Mouse (Mus musculus) kidney, postnatal 0 days (tissue): ENCODE results near the gene Pabpc4. TPM values are rescaled to one million over a fixed set of nuclear protein-coding genes. Genes with fewer than 3 reads are reported as not detected.
"Not testable (repeated sequence)": the region's sequence is repeated elsewhere in the genome, so short reads cannot be mapped to it uniquely, and the experiment has no call there.

ENCODE experiments used
- ATAC-seq: fragments of 200-750 bp; cut with Nextera tagmentation; replicated peaks from 2 replicates; pipeline ENCODE4 v1.8.0; 2017; ENCODE audit warnings: low read depth, moderate number of reproducible peaks, moderate TSS enrichment, moderate library complexity; ENCODE audit not compliant: low FRiP score
- DNase-seq: peaks from one replicate; pipeline ENCODE4 v3.0.0-alpha.2; 2016; ENCODE audit warnings: low spot score
- H3K27ac ChIP-seq: fragments of 300-500 bp; sonication (generic); 2 replicates; pipeline ENCODE4 v1.5.1; 2014; ENCODE audit warnings: mild to moderate bottlenecking
- H3K27me3 ChIP-seq: fragments of 300-500 bp; sonication (generic); 2 replicates; pipeline ENCODE4 v1.6.1; 2014; ENCODE audit warnings: low read length, mixed read lengths; ENCODE audit not compliant: insufficient read depth
- H3K36me3 ChIP-seq: fragments of 300-500 bp; sonication (generic); 2 replicates; pipeline ENCODE4 v1.6.1; 2014; ENCODE audit warnings: low read length, mixed read lengths; ENCODE audit not compliant: insufficient read depth
- H3K4me1 ChIP-seq: fragments of 300-500 bp; sonication (generic); replicated peaks from 2 replicates; pipeline ENCODE4 v1.6.1; 2014; ENCODE audit warnings: antibody characterized with exemption, low read length, mixed read lengths; ENCODE audit not compliant: insufficient read depth
- H3K4me2 ChIP-seq: fragments of 300-500 bp; sonication (generic); 2 replicates; pipeline ENCODE4 v1.6.1; 2014; ENCODE audit warnings: mild to moderate bottlenecking, low read length, moderate library complexity, mixed read lengths
- H3K4me3 ChIP-seq: fragments of 300-500 bp; sonication (generic); replicated peaks from 2 replicates; pipeline ENCODE4 v1.5.1; 2014; ENCODE audit warnings: low read depth, low read length
- H3K9ac ChIP-seq: fragments of 300-500 bp; sonication (generic); 2 replicates; pipeline ENCODE4 v1.6.1; 2014; ENCODE audit warnings: low read depth, low read length
- H3K9me3 ChIP-seq: fragments of 300-500 bp; sonication (generic); replicated peaks from 2 replicates; pipeline ENCODE4 v1.6.1; 2016; ENCODE audit warnings: low read length, inconsistent platforms, mixed read lengths
- CTCF ChIP-seq: IDR thresholded peaks from 2 replicates; pipeline ENCODE4 v1.5.1; 2016; ENCODE audit warnings: antibody characterized with exemption, low read depth, mild to moderate bottlenecking, moderate library complexity
- WGBS: fragments of 180-500 bp; shearing (Covaris S2); extraction: QIAGEN DNeasy Blood & Tissue Kit; methylation state at CpG from one replicate; pipeline ENCODE4 v1.1.7; 2014; 5-methylcytosine and 5-hydroxymethylcytosine counted together
- polyA plus RNA-seq: library from polyadenylated mRNA; unstranded; fragments of >200 nt; fragmentation: Nextera tagmentation; extraction: Ambion mirVana; gene quantifications from 2 replicates; pipeline ENCODE4 v1.2.1, GENCODE M21; 2015

Pabpc4 gene
- polyA plus RNA-seq, 1 experiment from 2014 or later: 28.2 TPM

DNA sequence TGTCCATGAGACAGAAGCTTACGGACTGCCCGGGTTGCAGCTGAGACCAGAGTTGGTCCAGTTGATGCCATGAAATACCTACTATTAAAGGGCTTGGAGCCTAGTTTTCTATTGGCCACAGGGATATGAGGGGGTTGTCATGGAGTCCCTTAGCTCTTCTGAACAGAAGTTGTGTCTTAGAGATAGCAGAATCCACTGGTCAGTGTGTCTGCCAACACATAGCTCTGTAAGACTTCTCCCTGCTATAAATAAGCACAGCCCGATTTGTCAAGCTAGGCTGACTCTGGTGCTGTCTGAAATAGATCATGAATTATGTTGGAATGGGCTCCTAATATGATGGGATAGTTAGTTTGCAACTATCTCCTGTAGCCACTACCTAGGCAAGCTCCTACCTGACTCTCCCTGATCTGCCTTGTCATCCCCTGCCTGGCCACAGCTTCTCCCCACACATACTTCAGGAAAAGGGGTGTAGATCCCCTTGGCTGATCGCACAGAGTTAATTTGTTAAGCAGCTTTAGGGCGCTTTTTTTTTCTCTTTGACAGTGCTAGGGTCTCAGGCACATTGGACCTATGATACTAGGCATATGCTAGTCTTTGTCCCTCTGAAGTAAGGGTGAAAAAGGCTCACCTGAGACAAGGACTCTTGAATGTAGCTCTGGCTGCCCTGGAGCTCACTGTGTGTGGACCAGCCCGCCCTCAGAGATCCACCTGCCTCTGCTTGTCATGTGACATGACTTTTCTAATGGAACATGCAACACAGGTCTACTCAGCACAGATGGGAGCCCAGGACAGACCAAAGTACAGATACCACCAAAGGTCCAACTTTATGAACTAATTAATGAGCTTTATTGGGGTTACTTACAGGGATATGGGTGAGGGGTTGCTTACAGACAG lies 22.8 kb downstream of the Pabpc4 start:
- peak overlapping the region; percentile 50; the same call in 1 of the 2 replicates for H3K4me3 ChIP-seq
- peaks cover 17% of the 10 kb centered on the region for H3K4me1 ChIP-seq
- H3K36me3 ChIP-seq: peaks cover 23% of the 10 kb centered on the region
- DNase-seq: no peak
- WGBS: 63% methylated on average over 6 of the region's 6 CpGs
- TF ChIP-seq CTCF: no peak
- no peaks in the 10 kb centered on the region for H3K9me3 ChIP-seq
- no peaks in the 10 kb centered on the region for H3K27me3 ChIP-seq
- no peak overlapping the region for H3K27ac ChIP-seq
- H3K9ac ChIP-seq: 0 out of 2 replicates have a peak overlapping the region, but pooled peaks have one; percentile 54
- no peak for ATAC-seq
- peak overlapping the region; percentile 79 for H3K4me2 ChIP-seq

DNA sequence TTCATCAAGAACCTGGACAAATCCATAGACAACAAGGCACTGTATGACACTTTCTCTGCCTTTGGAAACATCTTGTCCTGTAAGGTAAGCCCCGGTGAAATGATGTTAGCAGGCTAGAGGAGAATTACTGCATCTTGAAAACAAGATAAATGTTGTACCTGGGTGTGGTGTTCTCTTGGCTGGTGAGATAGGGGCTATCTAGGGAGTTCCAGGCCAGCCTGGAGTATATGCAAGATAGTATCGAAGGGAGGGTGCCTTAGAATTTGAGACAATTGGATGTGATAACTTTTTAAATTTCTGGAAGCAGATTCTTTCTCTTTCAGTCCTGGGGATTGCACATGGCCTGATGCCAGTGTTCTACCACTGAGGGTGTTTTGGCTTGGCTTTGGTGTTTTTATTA lies 24.6 kb downstream of the Pabpc4 start:
- Histone ChIP-seq H3K4me3 (no peak overlapping the region), H3K9ac (no peak overlapping the region), H3K4me2 (no peak overlapping the region), H3K9me3 (no peaks in the 10 kb centered on the region), H3K36me3 (peaks cover 37% of the 10 kb centered on the region), H3K4me1 (peaks cover 17% of the 10 kb centered on the region), H3K27me3 (no peaks in the 10 kb centered on the region), H3K27ac (no peak overlapping the region)
- DNase-seq (no peak), ATAC-seq (no peak)
- TF ChIP-seq CTCF: no peak
- WGBS: 88% methylated on average over 2 of the region's 2 CpGs

DNA sequence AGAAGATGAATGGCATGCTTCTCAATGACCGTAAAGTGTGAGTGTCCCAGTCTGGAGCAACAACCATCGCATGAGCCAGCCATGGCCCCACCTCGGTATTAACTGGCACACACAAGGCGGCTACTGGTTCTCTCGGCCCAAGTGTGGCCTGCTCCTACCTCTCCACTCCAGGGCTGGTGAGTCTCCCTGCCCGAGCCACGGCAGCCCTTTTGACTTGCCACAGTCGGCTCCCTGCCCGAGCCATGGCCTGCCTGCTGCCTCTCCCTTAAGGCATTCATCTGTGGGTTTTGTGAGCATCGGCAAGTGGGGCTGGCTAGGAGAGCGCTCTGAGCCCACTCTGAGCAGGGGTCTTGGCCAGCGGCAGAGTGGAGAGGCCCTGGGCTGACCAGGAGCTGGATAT lies 26.9 kb downstream of the Pabpc4 start:
- no peak overlapping the region for H3K9ac ChIP-seq
- DNase-seq (no peak), ATAC-seq (no peak)
- no peak overlapping the region for H3K27ac ChIP-seq
- H3K4me3 ChIP-seq: no peak overlapping the region
- no peaks in the 10 kb centered on the region for H3K27me3 ChIP-seq
- 86% methylated on average over 12 of the region's 12 CpGs for WGBS
- TF ChIP-seq CTCF: no peak
- peaks cover 54% of the 10 kb centered on the region for H3K36me3 ChIP-seq
- H3K4me2 ChIP-seq: no peak overlapping the region
- peaks cover 16% of the 10 kb centered on the region for H3K4me1 ChIP-seq
- H3K9me3 ChIP-seq: no peaks in the 10 kb centered on the region

DNA sequence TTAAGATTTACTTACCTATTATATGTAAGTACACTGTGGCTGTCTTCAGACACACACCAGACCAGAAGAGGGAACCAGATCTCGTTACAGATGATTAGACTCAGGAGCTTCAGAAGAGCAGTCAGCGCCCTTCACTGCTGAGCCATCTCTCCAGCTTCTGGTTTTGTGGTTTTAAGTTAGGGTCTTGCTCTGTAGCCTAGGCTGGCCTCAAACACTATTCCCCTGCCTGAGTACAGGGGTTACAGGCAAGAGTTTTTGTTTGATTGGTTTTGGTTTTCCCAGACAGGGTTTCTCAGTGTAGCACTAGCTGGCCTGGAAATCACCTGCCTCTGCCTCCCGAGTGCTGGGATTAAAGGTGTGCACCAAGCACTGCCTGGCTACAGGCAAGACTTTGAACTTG lies 30.2 kb downstream of the Pabpc4 start:
- no peak for TF ChIP-seq CTCF
- 79% methylated on average over 3 of the region's 3 CpGs for WGBS
- DNase-seq (no peak), ATAC-seq (no peak)
- no peaks in the 10 kb centered on the region for H3K9me3 ChIP-seq
- no peak overlapping the region for H3K4me2 ChIP-seq
- no peak overlapping the region for H3K4me3 ChIP-seq
- H3K4me1 ChIP-seq: no peaks in the 10 kb centered on the region
- H3K27ac ChIP-seq: no peak overlapping the region
- H3K36me3 ChIP-seq: peaks cover 72% of the 10 kb centered on the region
- no peak overlapping the region for H3K9ac ChIP-seq
- no peaks in the 10 kb centered on the region for H3K27me3 ChIP-seq

DNA sequence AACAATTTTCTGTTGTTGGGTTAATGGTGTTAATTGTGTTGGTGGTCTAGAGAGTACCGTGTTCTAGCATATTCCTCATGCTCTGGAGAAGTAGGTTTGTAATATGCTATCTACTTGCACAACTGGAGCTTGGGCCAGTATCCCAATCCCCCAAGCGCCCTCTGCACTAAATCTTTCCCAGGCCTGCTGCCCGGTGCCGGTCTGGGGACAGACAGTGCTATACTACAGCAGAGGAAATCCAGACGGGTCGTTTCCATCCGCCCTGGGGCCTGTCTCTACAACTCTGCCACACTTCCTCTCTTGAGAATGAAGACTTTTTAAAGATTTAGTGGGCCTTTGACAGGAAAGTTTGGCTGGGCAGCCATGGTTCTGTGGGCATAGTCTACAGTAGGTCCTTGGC lies 30.8 kb downstream of the Pabpc4 start:
- DNase-seq (no peak), ATAC-seq (no peak)
- Histone ChIP-seq H3K27ac (no peak overlapping the region), H3K4me2 (no peak overlapping the region), H3K9ac (no peak overlapping the region), H3K4me1 (no peaks in the 10 kb centered on the region), H3K36me3 (peaks cover 73% of the 10 kb centered on the region), H3K27me3 (no peaks in the 10 kb centered on the region), H3K9me3 (no peaks in the 10 kb centered on the region), H3K4me3 (no peak overlapping the region)
- 75% methylated on average over 7 of the region's 7 CpGs for WGBS
- no peak for TF ChIP-seq CTCF

DNA sequence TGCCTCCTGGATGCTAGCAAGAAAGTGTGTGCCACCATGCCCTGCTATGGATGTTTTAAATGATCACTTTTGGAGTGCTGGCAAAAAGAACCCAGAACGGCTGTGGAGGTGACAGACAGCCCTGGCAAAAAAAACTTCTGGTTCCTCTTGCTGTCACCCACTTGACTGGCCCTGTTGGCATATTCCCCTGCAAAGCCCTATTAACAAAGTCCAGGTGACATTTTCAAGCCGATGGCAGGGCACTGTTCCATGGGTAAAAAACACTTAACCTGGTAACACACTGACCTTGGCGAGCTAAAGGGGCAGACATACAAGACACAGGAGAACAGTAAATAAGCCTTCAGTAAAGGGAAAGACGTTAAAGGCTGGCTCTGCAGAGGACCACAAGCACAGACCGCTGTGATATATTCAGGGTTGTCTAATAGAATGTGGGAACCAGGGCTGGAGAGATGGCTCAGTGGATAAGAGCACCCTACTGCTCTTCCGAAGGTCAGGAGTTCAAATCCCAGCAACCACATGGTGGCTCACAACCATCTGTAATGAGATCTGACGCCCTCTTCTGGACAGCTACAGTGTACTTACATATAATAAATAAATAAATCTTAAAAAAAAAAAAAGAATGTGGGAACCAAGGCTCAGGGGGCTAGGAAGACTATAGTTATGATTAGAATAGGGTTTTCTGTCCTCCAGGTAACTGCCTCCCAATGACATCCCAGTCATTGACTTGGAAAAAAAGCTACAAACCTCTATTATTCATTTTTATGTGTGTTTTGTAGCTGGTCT lies 31.7 kb downstream of the Pabpc4 start:
- Histone ChIP-seq H3K27ac (no peak overlapping the region), H3K9me3 (no peaks in the 10 kb centered on the region), H3K9ac (no peak overlapping the region), H3K27me3 (no peaks in the 10 kb centered on the region), H3K4me1 (no peaks in the 10 kb centered on the region), H3K4me2 (no peak overlapping the region), H3K36me3 (peaks cover 73% of the 10 kb centered on the region), H3K4me3 (no peak overlapping the region)
- TF ChIP-seq CTCF: peak; percentile 12; the same call in 1 of the 2 replicates
- DNase-seq (no peak), ATAC-seq (no peak)
- WGBS: 73% methylated on average over 7 of the region's 7 CpGs

DNA sequence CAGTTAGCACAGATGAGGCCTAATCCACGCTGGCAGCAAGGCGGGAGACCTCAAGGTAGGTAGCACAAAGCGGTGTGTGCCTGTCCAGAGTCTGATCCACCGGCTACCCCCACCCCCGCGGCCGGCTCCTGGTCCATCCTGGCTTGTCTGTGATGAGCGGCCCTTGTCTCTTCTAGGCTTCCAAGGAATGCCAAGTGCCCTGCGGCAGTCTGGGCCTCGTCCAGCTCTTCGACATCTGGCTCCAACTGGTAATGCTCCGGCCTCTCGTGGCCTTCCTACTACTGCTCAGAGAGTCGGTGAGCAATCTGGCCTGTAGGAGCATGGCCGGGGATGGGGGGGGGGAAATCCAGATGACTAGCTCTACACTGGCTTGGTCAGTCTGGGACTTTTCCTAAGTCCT lies 32.9 kb downstream of the Pabpc4 start:
- H3K4me2 ChIP-seq, H3K4me3 ChIP-seq, H3K27ac ChIP-seq, H3K9me3 ChIP-seq, H3K4me1 ChIP-seq, H3K9ac ChIP-seq, DNase-seq, H3K27me3 ChIP-seq, ATAC-seq: not testable (repeated sequence)
- peaks cover 70% of the 10 kb centered on the region for H3K36me3 ChIP-seq
- WGBS: 88% methylated on average over 15 of the region's 15 CpGs
